Mouse (Mus musculus): Measurements from ENCODE around the gene Gpr37l1. TPM values are rescaled to one million over a fixed set of nuclear protein-coding genes. Genes with fewer than 3 reads are reported as not detected.

The Gpr37l1 gene
- polyA plus RNA-seq, 1 experiment from 2014 or later, result not detected

DNA sequence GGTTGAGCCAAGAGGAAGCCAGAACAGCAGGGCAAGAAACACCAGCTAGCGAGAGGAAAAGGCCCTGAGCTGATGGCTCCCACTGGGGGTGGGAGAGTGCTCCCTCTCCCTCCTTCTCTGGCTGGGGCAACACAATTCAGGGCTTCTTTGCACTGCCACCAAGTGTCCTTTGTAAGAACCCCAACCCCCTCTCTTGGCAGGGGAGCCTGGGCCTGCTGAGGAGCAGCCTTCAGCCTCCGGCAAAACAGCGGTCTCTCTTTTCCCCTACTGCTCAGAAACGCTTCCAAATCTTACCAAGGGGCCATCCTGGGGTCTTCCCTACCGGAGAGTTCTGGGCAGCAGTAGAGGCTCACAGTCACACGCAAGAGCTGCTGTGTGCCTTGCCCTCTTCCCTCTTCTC is 4.8 kb downstream of the Gpr37l1 start:
- Histone ChIP-seq H3K9me3 (replicated peaks) (no peaks in the 10 kb centered on the region), H3K27ac (replicated peaks) (no peak overlapping the region), H3K36me3 (replicated peaks) (no peaks in the 10 kb centered on the region), H3K4me1 (replicated peaks) (no peaks in the 10 kb centered on the region), H3K4me2 (no peak overlapping the region), H3K4me3 (replicated peaks) (no peak overlapping the region), H3K27me3 (0 out of 2 replicates have a peak, but pooled peaks cover 9% of the 10 kb centered on the region), H3K9ac (no peak overlapping the region)
- ATAC-seq (ENCODE audit: insufficient read depth), result no peak
- WGBS (ENCODE audit: insufficient replicate concordance), result 64% methylated on average over 6 of the region's 6 CpGs

DNA sequence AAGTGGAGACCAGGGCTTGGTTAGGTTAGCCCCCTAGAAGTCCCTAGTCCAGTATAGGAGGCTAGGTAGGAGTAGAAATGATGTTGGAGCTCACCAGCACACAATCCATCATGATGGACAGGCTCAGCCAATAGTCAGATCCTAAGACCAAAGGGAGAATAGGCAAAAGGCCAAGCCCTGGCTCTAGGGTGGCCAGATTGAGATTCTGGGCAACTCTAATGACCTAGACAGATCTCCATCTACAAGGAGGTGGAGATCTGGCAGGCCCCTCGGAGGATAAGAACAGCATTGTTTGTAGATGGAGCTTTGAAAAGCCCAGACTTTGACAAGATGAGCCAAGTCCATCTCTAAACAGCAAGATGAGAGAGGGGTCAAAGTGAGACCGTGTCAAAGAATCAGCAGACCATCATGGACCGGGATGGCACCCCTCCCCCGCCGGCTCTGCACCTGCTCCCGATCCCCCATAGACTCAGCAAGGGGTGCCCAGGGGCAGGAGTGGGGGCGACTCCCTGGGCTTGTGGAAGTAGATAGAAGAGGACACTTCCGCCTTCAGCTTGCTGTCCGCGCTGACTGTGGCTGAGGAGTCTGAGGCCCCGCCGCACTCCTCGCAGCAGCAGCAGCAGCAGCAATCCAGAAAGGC is 7.0 kb downstream of the Gpr37l1 start:
- H3K4me1 ChIP-seq (replicated peaks), result no peaks in the 10 kb centered on the region
- H3K9ac ChIP-seq, result no peak overlapping the region
- H3K4me2 ChIP-seq, result no peak overlapping the region
- H3K27me3 ChIP-seq, result 0 out of 2 replicates have a peak, but pooled peaks cover 3% of the 10 kb centered on the region
- H3K4me3 ChIP-seq (replicated peaks), result no peak overlapping the region
- H3K36me3 ChIP-seq (replicated peaks), result peaks cover 7% of the 10 kb centered on the region
- WGBS (ENCODE audit: insufficient replicate concordance), result 66% methylated on average over 13 of the region's 13 CpGs
- no peak overlapping the region for H3K27ac ChIP-seq (replicated peaks)
- no peak for ATAC-seq (ENCODE audit: insufficient read depth)
- H3K9me3 ChIP-seq (replicated peaks), result no peaks in the 10 kb centered on the region

DNA sequence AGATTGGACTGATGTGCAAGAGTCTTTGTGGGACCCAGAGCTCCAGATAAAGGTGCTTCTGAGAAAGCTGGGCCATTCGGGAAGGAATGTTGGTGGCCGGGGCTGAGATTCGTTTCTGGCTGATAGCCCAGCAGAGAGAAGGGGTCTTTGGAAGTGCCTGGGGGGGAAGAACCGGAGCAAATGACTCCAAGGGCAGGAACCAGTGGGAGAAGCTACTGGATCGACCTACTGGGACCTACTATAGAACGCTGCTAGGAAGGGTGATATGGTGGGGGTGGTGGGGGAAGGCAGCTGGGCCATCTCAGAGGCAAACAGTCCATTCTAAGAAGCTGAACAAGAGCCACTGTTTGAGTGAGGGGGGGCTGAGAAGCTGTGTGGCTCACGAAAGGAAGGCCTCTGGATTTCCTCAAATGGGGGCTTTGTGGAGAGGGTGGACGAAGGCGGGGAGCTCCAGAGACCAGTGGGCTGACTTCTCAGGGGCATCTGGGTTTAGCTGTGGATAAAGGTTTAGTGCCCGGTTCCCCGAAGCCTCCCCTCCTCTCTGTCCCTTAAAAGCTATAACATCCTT is 7.8 kb downstream of the Gpr37l1 start:
- Histone ChIP-seq H3K27me3 (0 out of 2 replicates have a peak, but pooled peaks cover 3% of the 10 kb centered on the region), H3K4me1 (replicated peaks) (peaks cover 7% of the 10 kb centered on the region), H3K27ac (replicated peaks) (no peak overlapping the region), H3K9me3 (replicated peaks) (no peaks in the 10 kb centered on the region), H3K4me2 (no peak overlapping the region), H3K36me3 (replicated peaks) (peaks cover 12% of the 10 kb centered on the region), H3K9ac (no peak overlapping the region), H3K4me3 (replicated peaks) (no peak overlapping the region)
- ATAC-seq (ENCODE audit: insufficient read depth), result no peak
- 70% methylated on average over 11 of the region's 11 CpGs for WGBS (ENCODE audit: insufficient replicate concordance)

DNA sequence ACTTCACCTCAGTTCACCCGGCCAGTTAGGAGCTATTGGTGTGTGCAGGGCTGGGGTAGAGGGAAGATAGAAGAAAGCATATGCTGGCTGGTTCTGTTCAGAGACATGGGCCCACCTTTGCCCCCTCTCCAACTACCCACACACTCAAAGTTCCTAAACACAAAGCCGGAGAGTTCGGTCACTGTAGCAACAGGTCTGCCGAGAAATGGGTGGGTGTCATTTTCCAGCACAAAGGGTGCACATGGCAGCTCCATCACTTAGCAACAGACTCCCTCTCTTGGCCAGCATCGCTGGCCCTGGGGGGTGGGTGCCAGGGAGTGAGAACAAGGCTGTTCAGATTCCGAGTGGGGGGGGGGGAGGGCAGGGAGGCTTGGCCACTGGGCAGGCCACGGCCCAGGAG is 8.4 kb downstream of the Gpr37l1 start:
- Histone ChIP-seq H3K9ac (no peak overlapping the region), H3K36me3 (replicated peaks) (peaks cover 12% of the 10 kb centered on the region), H3K4me2 (no peak overlapping the region), H3K27ac (replicated peaks) (no peak overlapping the region), H3K27me3 (0 out of 2 replicates have a peak, but pooled peaks cover 3% of the 10 kb centered on the region), H3K4me1 (replicated peaks) (peaks cover 12% of the 10 kb centered on the region), H3K9me3 (replicated peaks) (no peaks in the 10 kb centered on the region), H3K4me3 (replicated peaks) (no peak overlapping the region)
- 70% methylated on average over 7 of the region's 7 CpGs for WGBS (ENCODE audit: insufficient replicate concordance)
- no peak for ATAC-seq (ENCODE audit: insufficient read depth)

DNA sequence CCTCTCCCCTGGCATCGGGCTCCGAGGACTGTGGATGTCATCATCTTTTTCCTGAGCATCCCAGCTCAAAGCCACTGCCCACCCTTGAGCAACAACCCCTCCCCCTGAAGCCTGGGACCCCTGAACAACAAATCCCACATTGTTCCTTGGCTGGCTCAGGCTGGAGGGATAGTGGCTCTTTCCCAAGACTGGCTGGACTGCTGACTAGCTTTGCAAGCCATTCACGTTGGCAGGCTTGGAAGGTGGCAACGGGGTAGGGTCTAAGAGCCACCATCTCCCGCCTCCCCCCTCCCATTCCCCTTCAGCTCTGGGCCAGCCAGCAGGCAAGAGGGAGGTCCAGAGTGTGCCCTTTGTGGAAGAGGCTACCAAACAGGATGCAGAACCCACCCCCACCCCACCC is 8.8 kb downstream of the Gpr37l1 start:
- Histone ChIP-seq H3K4me2 (no peak overlapping the region), H3K36me3 (replicated peaks) (peaks cover 12% of the 10 kb centered on the region), H3K9me3 (replicated peaks) (no peaks in the 10 kb centered on the region), H3K4me1 (replicated peaks) (peaks cover 16% of the 10 kb centered on the region), H3K27ac (replicated peaks) (no peak overlapping the region), H3K27me3 (0 out of 2 replicates have a peak, but pooled peaks cover 3% of the 10 kb centered on the region), H3K4me3 (replicated peaks) (no peak overlapping the region), H3K9ac (no peak overlapping the region)
- ATAC-seq (ENCODE audit: insufficient read depth), result no peak
- 67% methylated on average over 5 of the region's 5 CpGs for WGBS (ENCODE audit: insufficient replicate concordance)

DNA sequence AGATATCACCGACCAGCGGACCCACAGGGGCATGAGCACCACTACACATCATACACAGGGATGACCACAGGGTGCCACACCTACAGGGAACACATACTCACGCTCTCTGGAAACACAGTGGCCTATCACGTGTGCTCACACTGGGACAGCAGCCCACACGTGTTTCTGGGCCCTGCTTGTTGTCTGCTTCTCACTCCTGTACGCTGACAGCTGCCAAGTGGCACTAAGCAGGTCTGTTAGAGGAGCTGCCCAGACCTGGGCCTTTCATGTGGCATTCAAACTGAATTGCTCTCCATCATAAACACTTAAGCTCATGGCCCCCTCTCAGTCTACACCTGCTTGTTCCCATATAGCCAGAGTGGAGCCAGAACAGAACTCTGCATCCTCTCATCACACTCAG is 11.2 kb downstream of the Gpr37l1 start:
- Histone ChIP-seq H3K4me3 (replicated peaks) (no peak overlapping the region), H3K9me3 (replicated peaks) (no peaks in the 10 kb centered on the region), H3K27ac (replicated peaks) (no peak overlapping the region), H3K9ac (no peak overlapping the region), H3K4me1 (replicated peaks) (peaks cover 16% of the 10 kb centered on the region), H3K4me2 (no peak overlapping the region), H3K27me3 (0 out of 2 replicates have a peak, but pooled peaks cover 3% of the 10 kb centered on the region), H3K36me3 (replicated peaks) (peaks cover 14% of the 10 kb centered on the region)
- WGBS (ENCODE audit: insufficient replicate concordance), result 64% methylated on average over 6 of the region's 6 CpGs
- ATAC-seq (ENCODE audit: insufficient read depth), result no peak

DNA sequence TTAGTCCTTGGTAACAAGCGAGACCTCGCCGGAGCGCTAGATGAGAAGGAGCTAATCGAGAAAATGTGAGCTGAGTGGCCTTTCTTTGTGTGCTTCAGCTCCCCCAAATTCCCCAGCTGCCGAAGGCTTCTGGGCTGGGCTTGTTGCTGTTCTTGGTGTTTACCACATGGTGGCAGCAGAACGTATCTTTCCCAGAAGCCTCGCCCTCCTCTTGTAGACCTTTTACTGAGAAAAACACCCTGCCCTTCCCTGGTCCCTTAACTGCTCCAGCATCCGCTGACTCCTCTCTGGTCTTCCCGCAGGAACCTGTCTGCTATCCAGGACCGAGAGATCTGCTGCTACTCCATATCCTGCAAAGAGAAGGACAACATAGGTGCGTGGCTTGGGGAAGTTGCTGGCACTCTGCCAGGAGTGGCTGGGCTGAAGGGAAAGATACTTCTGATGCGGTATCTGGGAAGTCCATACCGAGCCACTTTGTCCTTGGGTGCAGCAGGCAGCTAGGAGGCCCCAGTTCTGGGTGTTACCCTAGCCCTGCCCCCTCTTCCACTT is 13.0 kb downstream of the Gpr37l1 start:
- H3K27me3 ChIP-seq, result no peaks in the 10 kb centered on the region
- peak overlapping the region; percentile 38 for H3K4me3 ChIP-seq (replicated peaks)
- peaks cover 15% of the 10 kb centered on the region for H3K36me3 ChIP-seq (replicated peaks)
- peak; percentile 81 for ATAC-seq (ENCODE audit: insufficient read depth)
- peaks cover 16% of the 10 kb centered on the region for H3K4me1 ChIP-seq (replicated peaks)
- no peaks in the 10 kb centered on the region for H3K9me3 ChIP-seq (replicated peaks)
- H3K9ac ChIP-seq, result no peak overlapping the region
- peak overlapping the region; percentile 69 for H3K4me2 ChIP-seq
- H3K27ac ChIP-seq (replicated peaks), result peak overlapping the region; percentile 83
- WGBS (ENCODE audit: insufficient replicate concordance), result 13% methylated on average over 14 of the region's 14 CpGs

DNA sequence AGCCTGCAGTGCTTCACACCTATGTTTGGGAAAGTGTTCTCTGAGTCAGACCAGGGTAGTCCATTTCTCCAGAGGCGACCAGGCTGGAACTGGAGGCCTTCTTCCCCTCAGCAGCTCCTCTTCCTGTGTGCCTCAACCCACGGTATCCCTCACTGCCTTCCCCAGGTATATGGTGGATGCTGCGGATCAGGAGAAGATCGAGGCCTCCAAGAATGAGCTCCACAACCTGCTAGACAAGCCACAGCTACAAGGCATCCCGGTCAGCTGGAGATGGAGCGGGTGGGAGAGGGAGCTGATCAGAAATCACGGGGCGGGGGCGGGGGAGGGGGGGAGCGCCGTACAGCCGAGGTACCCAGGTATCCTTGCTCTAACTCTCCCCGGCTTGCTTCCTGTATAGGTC is 13.5 kb downstream of the Gpr37l1 start:
- no peaks in the 10 kb centered on the region for H3K27me3 ChIP-seq
- no peaks in the 10 kb centered on the region for H3K9me3 ChIP-seq (replicated peaks)
- H3K9ac ChIP-seq, result no peak overlapping the region
- H3K4me1 ChIP-seq (replicated peaks), result peaks cover 16% of the 10 kb centered on the region
- no peak overlapping the region for H3K4me3 ChIP-seq (replicated peaks)
- WGBS (ENCODE audit: insufficient replicate concordance), result 46% methylated on average over 13 of the region's 13 CpGs
- H3K36me3 ChIP-seq (replicated peaks), result peaks cover 15% of the 10 kb centered on the region
- H3K4me2 ChIP-seq, result peak overlapping the region; percentile 69
- ATAC-seq (ENCODE audit: insufficient read depth), result no peak
- no peak overlapping the region for H3K27ac ChIP-seq (replicated peaks)

DNA sequence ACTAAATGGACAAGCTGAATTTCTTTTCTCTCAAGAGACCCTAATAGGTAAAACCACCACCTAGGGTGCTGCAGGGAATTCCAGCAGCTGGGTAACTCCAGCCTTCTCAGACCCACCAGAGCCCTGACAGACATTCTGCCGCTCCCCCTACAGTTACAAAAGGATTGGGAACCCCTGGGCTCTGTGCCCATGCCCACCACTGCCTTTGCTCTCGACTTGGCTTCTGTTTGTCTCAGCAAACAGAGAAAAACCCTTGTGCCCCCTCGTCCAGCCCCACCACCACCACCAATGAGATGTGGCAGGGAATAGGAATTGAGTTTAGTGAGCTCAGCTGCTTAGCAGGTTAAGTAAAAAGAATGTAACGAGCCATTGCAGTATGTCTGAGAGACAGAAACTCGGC is 18.5 kb downstream of the Gpr37l1 start:
- H3K4me1 ChIP-seq (replicated peaks), result peaks cover 31% of the 10 kb centered on the region
- H3K27ac ChIP-seq (replicated peaks), result no peak overlapping the region
- no peak for ATAC-seq (ENCODE audit: insufficient read depth)
- H3K27me3 ChIP-seq, result peaks cover 16% of the 10 kb centered on the region
- no peaks in the 10 kb centered on the region for H3K9me3 ChIP-seq (replicated peaks)
- 0 out of 2 replicates have a peak, but pooled peaks cover 3% of the 10 kb centered on the region for H3K36me3 ChIP-seq (replicated peaks)
- H3K4me3 ChIP-seq (replicated peaks), result no peak overlapping the region
- 66% methylated on average over 5 of the region's 5 CpGs for WGBS (ENCODE audit: insufficient replicate concordance)
- H3K4me2 ChIP-seq, result no peak overlapping the region
- H3K9ac ChIP-seq, result no peak overlapping the region

DNA sequence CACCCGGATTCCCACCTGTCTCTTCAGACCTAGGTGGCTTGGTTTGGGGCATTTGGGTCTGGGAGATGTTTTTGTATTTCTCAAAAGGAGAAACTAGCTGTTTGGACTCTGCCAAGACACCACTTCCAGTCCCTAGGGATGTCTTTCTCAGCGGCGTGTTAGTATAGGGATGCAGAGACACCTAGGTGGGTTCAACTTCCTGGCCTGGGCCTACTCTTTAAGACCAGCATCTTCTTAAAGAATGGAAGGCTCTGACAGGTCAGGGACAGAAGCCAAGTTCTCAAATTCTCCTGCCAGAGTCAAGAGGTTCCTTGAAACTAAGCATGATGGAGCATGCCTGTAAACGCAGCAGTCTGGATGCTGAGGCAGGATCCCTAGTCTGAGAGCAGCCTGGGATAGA is 19.0 kb downstream of the Gpr37l1 start:
- H3K36me3 ChIP-seq (replicated peaks), result 0 out of 2 replicates have a peak, but pooled peaks cover 3% of the 10 kb centered on the region
- no peak for ATAC-seq (ENCODE audit: insufficient read depth)
- 80% methylated on average over 4 of the region's 4 CpGs for WGBS (ENCODE audit: insufficient replicate concordance)
- no peaks in the 10 kb centered on the region for H3K9me3 ChIP-seq (replicated peaks)
- peak overlapping the region; percentile 100 for H3K4me2 ChIP-seq
- no peak overlapping the region for H3K27ac ChIP-seq (replicated peaks)
- no peak overlapping the region for H3K9ac ChIP-seq
- peaks cover 16% of the 10 kb centered on the region for H3K27me3 ChIP-seq
- H3K4me1 ChIP-seq (replicated peaks), result peaks cover 29% of the 10 kb centered on the region
- peak overlapping the region; percentile 78 for H3K4me3 ChIP-seq (replicated peaks)

DNA sequence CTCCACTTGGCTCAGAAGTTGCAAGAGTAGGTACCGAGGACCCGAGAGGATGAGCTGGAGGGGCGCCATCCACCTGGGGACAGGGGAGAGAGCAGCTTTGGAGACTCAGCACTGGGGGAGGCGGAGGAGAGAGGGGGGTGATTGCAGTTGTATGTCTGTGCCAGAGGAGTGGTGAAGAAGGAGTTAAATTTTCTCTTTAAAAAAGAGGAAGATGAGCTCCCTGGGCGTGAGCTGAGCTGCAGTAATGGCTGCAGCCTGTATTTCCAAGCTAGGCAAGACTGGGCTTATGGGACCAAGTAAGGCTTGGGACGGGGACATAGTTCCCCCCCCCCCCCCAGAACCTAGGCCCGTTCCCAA is 19.8 kb downstream of the Gpr37l1 start:
- ATAC-seq (ENCODE audit: insufficient read depth), result no peak
- H3K4me3 ChIP-seq (replicated peaks), result peak overlapping the region; percentile 78
- H3K27ac ChIP-seq (replicated peaks), result peak overlapping the region; percentile 81
- 3% methylated on average over 7 of the region's 7 CpGs for WGBS (ENCODE audit: insufficient replicate concordance)
- H3K4me1 ChIP-seq (replicated peaks), result peaks cover 29% of the 10 kb centered on the region
- peak overlapping the region; percentile 83 for H3K9ac ChIP-seq
- H3K4me2 ChIP-seq, result peak overlapping the region; percentile 100
- H3K36me3 ChIP-seq (replicated peaks), result peaks cover 3% of the 10 kb centered on the region; the same call in 1 of the 2 replicates
- H3K9me3 ChIP-seq (replicated peaks), result no peaks in the 10 kb centered on the region
- peaks cover 16% of the 10 kb centered on the region for H3K27me3 ChIP-seq
